ENCODE assay signal across 8 mouse cellular contexts in genomic region chr14:115041336-115042054, GRCm38 (mm10). TPM values are rescaled to one million over a fixed set of nuclear protein-coding genes. Genes with fewer than 3 reads are reported as not detected.
DNase-seq lines count a peak whose midpoint lies in the region; ATAC-seq and TF ChIP-seq lines count a peak whose summit lies in the region.

No protein-coding gene starts in this region.

- H3K27me3 ChIP-seq in G1E (ENCODE audit: insufficient read depth, low read length) = peaks cover 2% of the 10 kb centered on the region; the same call in 1 of the 2 replicates
- no peaks in the 10 kb centered on the region for H3K27me3 ChIP-seq in heart, embryonic 13.5 days (replicated peaks)
- H3K27me3 ChIP-seq in small intestine, adult 2 months (ENCODE audit: control insufficient read depth, insufficient read depth, low read length) = 0 out of 2 replicates have a peak, but pooled peaks cover 11% of the 10 kb centered on the region

- peak overlapping the region; percentile 99 for H3K9ac ChIP-seq in heart, embryonic 13.5 days

- 1% methylated on average over 57 of the region's 126 CpGs for WGBS in heart, embryonic 13.5 days
- 1% methylated on average over 85 of the region's 126 CpGs for WGBS in small intestine, adult 2 months

- TF ChIP-seq POLR2A in small intestine, adult 2 months (IDR thresholded peaks at IDR 0.05; ENCODE audit: low read depth, low read length) = no peak; the same call in 1 of the 2 replicates

- ATAC-seq in G1E (ENCODE audit: extremely low read depth, insufficient number of reproducible peaks, low FRiP score, poor library complexity, severe bottlenecking) = no peak
- peak; percentile 12; the same call in 1 of the 2 replicates for ATAC-seq in heart, embryonic 13.5 days (ENCODE audit: extremely low read depth, insufficient number of reproducible peaks, low FRiP score, low TSS enrichment)
- ATAC-seq in monocyte, adult 5-6 weeks (replicated peaks; ENCODE audit: insufficient number of reproducible peaks, low FRiP score, low TSS enrichment, poor library complexity, severe bottlenecking) = no peak

- H3K9me3 ChIP-seq in G1E (replicated peaks) = no peaks in the 10 kb centered on the region
- H3K9me3 ChIP-seq in heart, embryonic 13.5 days = no peaks in the 10 kb centered on the region

- H3K4me1 ChIP-seq in G1E (ENCODE audit: insufficient read depth, low read depth, low read length) = peaks cover 40% of the 10 kb centered on the region
- peaks cover 33% of the 10 kb centered on the region for H3K4me1 ChIP-seq in heart, embryonic 13.5 days
- peaks cover 5% of the 10 kb centered on the region for H3K4me1 ChIP-seq in small intestine, adult 2 months (ENCODE audit: control insufficient read depth, insufficient read depth, insufficient read length, low read length)

- TF ChIP-seq CTCF in G1E (IDR thresholded peaks at IDR 0.05; ENCODE audit: low read depth, low read length) = no peak
- TF ChIP-seq CTCF in small intestine, adult 2 months (IDR thresholded peaks at IDR 0.05; ENCODE audit: extremely low read depth, insufficient read length, insufficient replicate concordance, low read depth, low read length) = no peak

- peak overlapping the region; percentile 93 for H3K4me3 ChIP-seq in G1E (ENCODE audit: low read depth, low read length)
- H3K4me3 ChIP-seq in heart, embryonic 13.5 days = peak overlapping the region; percentile 89
- peak overlapping the region; percentile 97 for H3K4me3 ChIP-seq in small intestine, adult 2 months (ENCODE audit: low read depth, low read length)

- DNase-seq in CD4-positive helper T cell, adult 2 months (ENCODE audit: low read depth, low spot score) = peak; percentile 64
- peak; percentile 72 for DNase-seq in G1E (ENCODE audit: low spot score)
- DNase-seq in embryo, embryonic 11 days = peak; percentile 30
- DNase-seq in kidney, postnatal 10 days = peak; percentile 61
- peak; percentile 34 for DNase-seq in lung, postnatal 10 days

- peak overlapping the region; percentile 96 for H3K27ac ChIP-seq in heart, embryonic 13.5 days (replicated peaks)
- H3K27ac ChIP-seq in small intestine, adult 2 months (ENCODE audit: insufficient read depth, low read depth, low read length) = no peak overlapping the region

- H3K4me2 ChIP-seq in heart, embryonic 13.5 days = peak overlapping the region; percentile 97

- H3K36me3 ChIP-seq in G1E (replicated peaks) = peaks cover 39% of the 10 kb centered on the region
- peaks cover 37% of the 10 kb centered on the region for H3K36me3 ChIP-seq in heart, embryonic 13.5 days
- H3K36me3 ChIP-seq in small intestine, adult 2 months (ENCODE audit: control insufficient read depth, insufficient read depth, low read length) = peaks cover 7% of the 10 kb centered on the region

RNA-seq across cellular contexts. Expression of gene Gpc5, which starts 50.5 kb away (rescaled TPM):
- not detected in 2 replicates for total RNA-seq in G1E (2014; fragmentation: Nextera tagmentation)
- total RNA-seq in G1E (2017) = 0.06 and 0.16 TPM in 2 replicates
- polyA plus RNA-seq in G1E (2012) = not detected in 2 replicates
- 0.19 and 0.43 TPM in 2 replicates for polyA plus RNA-seq in heart, embryonic 13.5 days (2015; fragmentation: Nextera tagmentation; extraction: Ambion mirVana)
- polyA plus RNA-seq in small intestine, adult 2 months (2012; rRNA removed) = not detected in 2 replicates
- not detected in 3 replicates for total RNA-seq in monocyte, adult 5-6 weeks (2017)
